Mouse (Mus musculus): ENCODE results near the gene Pank1. TPM values are rescaled to one million over a fixed set of nuclear protein-coding genes. Genes with fewer than 3 reads are reported as not detected.

The Pank1 gene
- total RNA-seq, 1 experiment, result 6.9 TPM

- Histone ChIP-seq H3K9me3 (ENCODE audit: control insufficient read depth, insufficient read depth, low read depth, low read length) (no peaks in the 10 kb centered on the region), H3K27ac (ENCODE audit: insufficient read depth, low read depth, low read length, poor library complexity, severe bottlenecking) (no peak overlapping the region), H3K36me3 (ENCODE audit: control insufficient read depth, insufficient read depth, low read length, poor library complexity, severe bottlenecking) (no peaks in the 10 kb centered on the region), H3K9ac (ENCODE audit: insufficient read depth, low read depth, low read length, poor library complexity, severe bottlenecking) (no peak overlapping the region), H3K4me3 (ENCODE audit: insufficient read depth in 1 of 2, low read depth in 1 of 2, low read length in 2 of 2, poor library complexity in 1 of 2, severe bottlenecking in 1 of 2) (no peak overlapping the region), H3K4me1 (ENCODE audit: control insufficient read depth in 2 of 2, insufficient read depth in 2 of 2, low read length in 2 of 2, poor library complexity in 1 of 2) (no peaks in the 10 kb centered on the region; a peak in 1 of 4 replicates)
- in situ Hi-C loops (cut with MboI; ENCODE audit: low sequenced_read_pairs in 2 of 2, unreplicated experiment in 2 of 2), result no loop called here
- DNase-seq (ENCODE audit: low read depth, low spot score), result no peak
- TF ChIP-seq ZC3H11A (IDR thresholded peaks at IDR 0.05; ENCODE audit: borderline replicate concordance, low read depth, low read length) (no peak), HCFC1 (IDR thresholded peaks at IDR 0.05; ENCODE audit: borderline replicate concordance, insufficient read depth, low read length) (no peak), ZNF384 (IDR thresholded peaks at IDR 0.05; ENCODE audit: low read depth, low read length) (no peak), CHD2 (IDR thresholded peaks at IDR 0.05; ENCODE audit: low read depth, low read length) (no peak), MAFK (IDR thresholded peaks at IDR 0.05; ENCODE audit: insufficient read depth, low read depth, low read length) (no peak)
Measured at GRCm38 (mm10) chr19:34868093-34868741, 11.0 kb downstream of the Pank1 start.

- no peak overlapping the region for H3K9ac ChIP-seq (ENCODE audit: insufficient read depth, low read depth, low read length, poor library complexity, severe bottlenecking)
- no peak overlapping the region for H3K4me3 ChIP-seq (ENCODE audit: insufficient read depth in 1 of 2, low read depth in 1 of 2, low read length in 2 of 2, poor library complexity in 1 of 2, severe bottlenecking in 1 of 2)
- no peak overlapping the region for H3K27ac ChIP-seq (ENCODE audit: insufficient read depth, low read depth, low read length, poor library complexity, severe bottlenecking)
- no peaks in the 10 kb centered on the region for H3K9me3 ChIP-seq (ENCODE audit: control insufficient read depth, insufficient read depth, low read depth, low read length)
- no peaks in the 10 kb centered on the region for H3K36me3 ChIP-seq (ENCODE audit: control insufficient read depth, insufficient read depth, low read length, poor library complexity, severe bottlenecking)
- TF ChIP-seq CHD2 (IDR thresholded peaks at IDR 0.05; ENCODE audit: low read depth, low read length) (no peak), ZNF384 (IDR thresholded peaks at IDR 0.05; ENCODE audit: low read depth, low read length) (no peak), ZC3H11A (IDR thresholded peaks at IDR 0.05; ENCODE audit: borderline replicate concordance, low read depth, low read length) (no peak), HCFC1 (IDR thresholded peaks at IDR 0.05; ENCODE audit: borderline replicate concordance, insufficient read depth, low read length) (no peak), MAFK (IDR thresholded peaks at IDR 0.05; ENCODE audit: insufficient read depth, low read depth, low read length) (no peak)
- H3K4me1 ChIP-seq (ENCODE audit: control insufficient read depth in 2 of 2, insufficient read depth in 2 of 2, low read length in 2 of 2, poor library complexity in 1 of 2), result peaks cover 10 to 14% of the 10 kb centered on the region in 2 experiments; a peak in 3 of 4 replicates
- no peak for DNase-seq (ENCODE audit: low read depth, low spot score)
- in situ Hi-C loops (cut with MboI; ENCODE audit: low sequenced_read_pairs in 2 of 2, unreplicated experiment in 2 of 2), result no loop called here
Measured at GRCm38 (mm10) chr19:34863737-34864136, 15.5 kb downstream of the Pank1 start.

- Histone ChIP-seq H3K4me1 (ENCODE audit: control insufficient read depth in 2 of 2, insufficient read depth in 2 of 2, low read length in 2 of 2, poor library complexity in 1 of 2) (peaks cover 9 to 15% of the 10 kb centered on the region in 2 experiments; a peak in 3 of 4 replicates), H3K36me3 (ENCODE audit: control insufficient read depth, insufficient read depth, low read length, poor library complexity, severe bottlenecking) (no peaks in the 10 kb centered on the region), H3K4me3 (ENCODE audit: insufficient read depth in 1 of 2, low read depth in 1 of 2, low read length in 2 of 2, poor library complexity in 1 of 2, severe bottlenecking in 1 of 2) (no peak overlapping the region), H3K9ac (ENCODE audit: insufficient read depth, low read depth, low read length, poor library complexity, severe bottlenecking) (no peak overlapping the region), H3K9me3 (ENCODE audit: control insufficient read depth, insufficient read depth, low read depth, low read length) (no peaks in the 10 kb centered on the region), H3K27ac (ENCODE audit: insufficient read depth, low read depth, low read length, poor library complexity, severe bottlenecking) (no peak overlapping the region)
- in situ Hi-C loops (cut with MboI; ENCODE audit: low sequenced_read_pairs in 2 of 2, unreplicated experiment in 2 of 2), result no loop called here
- TF ChIP-seq HCFC1 (IDR thresholded peaks at IDR 0.05; ENCODE audit: borderline replicate concordance, insufficient read depth, low read length) (no peak), MAFK (IDR thresholded peaks at IDR 0.05; ENCODE audit: insufficient read depth, low read depth, low read length) (no peak), ZC3H11A (IDR thresholded peaks at IDR 0.05; ENCODE audit: borderline replicate concordance, low read depth, low read length) (no peak), CHD2 (IDR thresholded peaks at IDR 0.05; ENCODE audit: low read depth, low read length) (no peak), ZNF384 (IDR thresholded peaks at IDR 0.05; ENCODE audit: low read depth, low read length) (no peak)
- no peak for DNase-seq (ENCODE audit: low read depth, low spot score)
Measured at GRCm38 (mm10) chr19:34856021-34856651, 23.1 kb downstream of the Pank1 start.

GRCm38 (mm10) chr19:34851161-34851560, 28.1 kb downstream of the Pank1 start:
- no peak for TF ChIP-seq ZC3H11A (IDR thresholded peaks at IDR 0.05; ENCODE audit: borderline replicate concordance, low read depth, low read length)
- no peak for TF ChIP-seq ZNF384 (IDR thresholded peaks at IDR 0.05; ENCODE audit: low read depth, low read length)
- Histone ChIP-seq H3K9me3 (ENCODE audit: control insufficient read depth, insufficient read depth, low read depth, low read length) (no peaks in the 10 kb centered on the region), H3K9ac (ENCODE audit: insufficient read depth, low read depth, low read length, poor library complexity, severe bottlenecking) (no peak overlapping the region), H3K27ac (ENCODE audit: insufficient read depth, low read depth, low read length, poor library complexity, severe bottlenecking) (no peak overlapping the region), H3K4me1 (ENCODE audit: control insufficient read depth in 2 of 2, insufficient read depth in 2 of 2, low read length in 2 of 2, poor library complexity in 1 of 2) (peaks cover 5 to 10% of the 10 kb centered on the region in 2 experiments), H3K4me3 (ENCODE audit: insufficient read depth in 1 of 2, low read depth in 1 of 2, low read length in 2 of 2, poor library complexity in 1 of 2, severe bottlenecking in 1 of 2) (no peak overlapping the region), H3K36me3 (ENCODE audit: control insufficient read depth, insufficient read depth, low read length, poor library complexity, severe bottlenecking) (no peaks in the 10 kb centered on the region)
- DNase-seq (ENCODE audit: low read depth, low spot score), result no peak
- in situ Hi-C loops (cut with MboI; ENCODE audit: low sequenced_read_pairs in 2 of 2, unreplicated experiment in 2 of 2), result no loop called here
